Mouse (Mus musculus): ENCODE data around the gene Gm49325.

The Gm49325 gene

DNA sequence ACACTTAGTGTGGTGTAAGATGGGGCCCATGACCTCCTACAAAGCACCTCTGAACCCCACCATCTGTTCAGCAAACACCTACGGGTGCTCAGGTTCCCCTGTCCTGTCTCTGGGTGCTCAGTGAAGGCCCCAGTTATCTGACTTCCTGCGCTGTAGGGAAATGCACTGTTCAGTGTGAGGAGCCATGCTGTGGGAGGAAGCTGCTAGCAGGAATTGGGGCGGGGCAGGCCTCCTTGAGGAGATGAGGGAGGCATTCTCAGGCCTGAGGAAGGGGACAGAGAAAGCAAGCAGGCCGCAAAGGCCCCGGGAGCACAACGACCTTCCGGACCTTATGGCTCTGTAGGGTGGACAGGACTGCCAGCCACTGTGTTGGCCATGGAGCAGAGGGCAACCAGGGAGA, 16.9 kb upstream of the Gm49325 start:
- no peak for DNase-seq (ENCODE audit: low spot score)

DNA sequence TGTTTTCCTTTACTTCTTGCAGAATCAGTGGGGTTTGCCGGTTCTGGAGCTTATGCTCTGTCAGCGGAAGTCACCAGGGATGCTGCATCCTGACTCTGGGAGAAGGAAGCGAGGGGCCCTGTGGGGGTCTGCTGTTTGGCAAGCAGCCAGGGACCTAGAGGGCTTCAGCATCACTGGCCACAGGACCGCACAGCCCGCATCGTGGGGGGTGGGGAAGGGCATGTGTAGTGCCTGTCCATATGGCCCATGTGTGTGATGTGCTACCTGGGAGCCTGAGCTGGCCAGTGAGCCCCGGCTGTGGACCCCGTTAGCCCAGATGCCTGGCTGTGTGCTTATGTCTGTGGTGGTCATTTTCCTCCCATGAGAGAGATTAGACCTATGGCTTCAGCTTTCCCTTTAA, 16.2 kb upstream of the Gm49325 start:
- no peak for DNase-seq (ENCODE audit: low spot score)

DNA sequence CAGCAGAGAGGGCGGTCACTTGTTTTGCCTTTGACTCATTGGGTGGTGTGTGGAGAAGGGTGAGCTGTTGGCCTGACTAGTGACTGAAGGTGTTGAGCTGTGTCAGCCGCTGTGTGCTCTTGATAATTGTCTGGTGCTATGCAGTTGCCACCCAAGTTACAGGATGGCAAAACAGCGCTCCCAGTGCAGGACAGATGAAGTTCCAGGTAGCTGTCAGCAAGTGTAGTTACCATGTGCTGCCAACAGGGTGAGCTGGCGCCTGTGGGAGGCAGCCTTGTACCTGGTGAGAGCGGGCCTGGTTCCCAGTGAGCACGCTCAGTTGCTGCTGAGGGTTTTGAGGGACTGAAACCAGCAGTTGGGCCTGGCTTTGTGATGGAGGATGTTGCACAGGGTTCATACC, 15.2 kb upstream of the Gm49325 start:
- no peak for DNase-seq (ENCODE audit: low spot score)

DNA sequence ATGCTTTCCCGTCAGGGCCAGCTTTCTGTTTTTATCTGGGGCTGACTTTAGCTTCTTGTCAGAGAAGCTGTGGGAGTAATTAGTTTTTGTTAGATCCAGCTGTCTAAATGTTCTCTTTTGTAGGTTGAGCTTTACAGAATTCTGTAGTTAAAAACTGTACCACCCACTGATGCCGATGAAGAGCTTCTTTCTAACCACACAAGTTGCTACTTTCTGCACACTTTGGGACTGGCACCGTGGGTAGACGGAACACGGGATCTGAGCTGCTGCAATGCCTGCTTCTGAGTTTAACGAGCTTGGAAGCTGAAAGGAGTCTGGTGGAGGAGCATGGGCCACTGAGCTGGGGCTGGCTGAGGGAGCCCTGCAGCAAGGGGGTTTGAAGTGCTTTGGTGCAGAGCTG, 14.5 kb upstream of the Gm49325 start:
- no peak for DNase-seq (ENCODE audit: low spot score)

DNA sequence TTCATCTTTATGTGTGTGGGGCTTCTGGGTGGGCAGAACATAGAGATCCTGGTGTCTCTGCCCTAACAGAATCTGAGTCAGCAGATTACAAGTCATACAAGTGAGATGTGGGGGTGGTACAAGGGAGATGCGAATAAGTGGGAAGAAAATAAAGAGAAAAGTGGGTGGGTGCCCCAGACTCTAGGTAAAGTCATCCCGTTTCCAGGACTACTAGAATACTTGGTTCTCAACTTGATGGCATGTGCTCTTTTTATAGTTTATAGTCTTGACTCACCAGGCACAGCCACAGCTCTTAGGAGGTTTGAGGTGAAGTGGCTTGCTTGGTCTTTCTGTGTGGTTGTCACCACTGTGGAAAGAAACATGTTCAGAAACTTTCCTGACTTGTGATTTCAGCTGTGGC, 9.9 kb upstream of the Gm49325 start:
- no peak for DNase-seq (ENCODE audit: low spot score)

DNA sequence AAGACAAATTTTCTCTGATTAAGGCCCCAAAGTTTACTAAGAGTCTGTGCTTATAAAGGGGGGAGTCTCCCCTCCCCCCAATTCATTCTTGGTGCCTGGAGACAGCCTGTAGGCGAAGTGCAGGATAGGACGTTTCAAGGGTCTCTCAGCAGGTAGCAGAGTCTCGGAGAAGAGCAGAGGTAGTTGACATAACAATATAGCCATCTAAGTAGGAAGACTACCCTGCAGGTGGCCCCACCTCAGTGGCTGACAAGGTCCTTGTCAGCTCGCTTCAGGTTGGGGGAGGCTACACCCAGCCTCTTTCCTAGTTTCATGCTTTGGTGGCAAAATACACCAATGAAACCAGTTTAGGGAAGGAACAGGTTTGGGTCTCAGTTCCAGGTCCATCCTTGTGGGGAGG, 3.0 kb upstream of the Gm49325 start:
- DNase-seq (ENCODE audit: low spot score) = no peak

DNA sequence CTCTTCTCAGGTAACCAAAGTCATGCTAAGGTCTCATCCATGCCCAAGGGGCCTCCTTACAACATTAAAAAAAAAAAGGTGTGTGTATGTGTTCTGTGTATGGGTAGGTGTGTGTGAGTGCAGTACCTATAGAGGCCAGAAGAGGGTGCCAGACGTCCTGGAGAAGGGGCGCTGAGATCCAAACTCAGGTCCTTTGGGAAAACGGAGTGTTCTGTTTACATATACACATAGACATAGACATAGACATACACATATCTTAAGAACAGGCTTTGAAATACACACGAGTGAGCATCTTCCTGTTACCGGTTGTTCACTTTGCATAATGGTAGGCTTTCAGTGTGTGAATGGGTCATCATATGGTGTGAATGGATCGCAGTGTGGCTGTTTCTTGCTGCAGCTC, 1.9 kb upstream of the Gm49325 start:
- DNase-seq (ENCODE audit: low spot score) = no peak

DNA sequence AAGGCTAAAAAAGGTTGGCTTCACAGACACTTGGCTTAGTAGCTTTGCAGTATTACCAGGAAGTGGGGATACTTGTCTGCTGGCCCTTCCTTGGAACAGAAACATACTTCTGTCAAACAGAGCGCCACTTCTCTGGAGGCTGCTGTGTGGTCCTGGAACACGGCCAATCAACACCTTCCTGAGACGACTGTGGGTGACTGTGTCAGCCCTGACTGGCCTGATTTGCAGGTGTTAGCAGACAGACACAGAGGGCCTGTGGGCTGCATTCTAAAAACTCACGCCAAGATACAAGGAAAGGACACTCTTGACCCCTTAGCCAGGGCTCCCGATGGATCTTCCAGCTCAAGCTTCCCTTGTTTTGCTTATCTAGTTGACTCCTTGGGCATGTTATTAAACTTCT, 1.0 kb upstream of the Gm49325 start:
- DNase-seq (ENCODE audit: low spot score) = no peak

DNA sequence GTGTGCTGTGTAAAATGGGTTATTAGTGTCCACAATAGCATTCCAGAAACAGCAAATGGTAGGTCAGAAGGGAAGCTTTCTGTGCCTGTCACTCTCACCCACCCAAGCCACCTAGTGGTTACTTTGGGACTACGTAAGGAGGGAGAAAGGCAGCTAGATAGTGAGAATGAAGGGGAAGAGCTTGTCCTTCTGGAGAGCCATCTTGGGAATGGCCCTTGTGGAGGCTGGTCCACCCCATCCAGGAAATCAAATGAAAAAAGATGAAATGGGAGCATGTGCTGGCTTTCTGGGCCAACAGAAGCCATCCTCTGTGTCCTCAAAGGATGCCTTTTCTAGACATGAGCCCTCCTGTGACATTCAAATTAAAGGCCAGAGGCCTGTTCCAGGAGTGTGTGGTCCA, 629 bp upstream of the Gm49325 start:
- no peak for DNase-seq (ENCODE audit: low spot score)

DNA sequence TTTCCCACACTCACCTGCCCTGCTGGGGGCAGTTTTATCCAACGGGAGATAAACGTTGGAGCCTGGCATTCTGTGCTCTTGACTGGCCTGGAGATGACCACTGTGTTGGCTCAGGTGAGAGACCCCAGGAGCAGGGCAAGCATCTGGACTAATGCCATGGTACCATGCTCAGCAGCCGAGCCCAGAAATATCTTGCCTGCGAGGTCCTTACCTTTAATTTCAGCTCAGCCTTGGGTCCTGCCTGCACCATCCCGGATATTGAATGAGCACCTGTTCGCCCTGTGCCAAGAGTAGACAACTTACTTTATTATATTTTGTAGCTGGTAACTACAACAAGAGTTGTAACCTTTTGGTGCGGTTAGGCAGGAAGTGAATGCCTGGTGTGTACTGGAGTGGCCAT, 858 bp downstream of the Gm49325 start:
- DNase-seq (ENCODE audit: low spot score) = no peak

DNA sequence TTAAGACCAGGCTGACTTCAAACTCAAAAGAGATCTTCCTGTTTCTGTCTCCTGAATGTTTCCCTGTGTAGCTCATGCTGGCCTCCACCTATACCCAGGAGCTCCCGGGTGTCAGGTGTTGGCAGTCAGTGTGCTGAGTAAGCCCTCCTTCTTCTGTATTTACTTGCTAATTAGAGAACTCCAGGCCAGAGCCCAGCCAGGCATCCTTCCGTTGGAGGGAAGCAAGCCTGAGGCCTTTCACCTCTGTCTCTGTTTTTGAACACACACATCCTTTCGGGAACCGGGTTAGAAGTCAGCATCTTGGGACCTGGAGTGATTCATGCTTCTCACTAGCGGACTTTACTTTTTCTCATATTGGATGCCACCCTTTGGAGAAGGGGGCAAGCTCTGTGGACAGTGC, 1.4 kb downstream of the Gm49325 start:
- DNase-seq (ENCODE audit: low spot score) = no peak

DNA sequence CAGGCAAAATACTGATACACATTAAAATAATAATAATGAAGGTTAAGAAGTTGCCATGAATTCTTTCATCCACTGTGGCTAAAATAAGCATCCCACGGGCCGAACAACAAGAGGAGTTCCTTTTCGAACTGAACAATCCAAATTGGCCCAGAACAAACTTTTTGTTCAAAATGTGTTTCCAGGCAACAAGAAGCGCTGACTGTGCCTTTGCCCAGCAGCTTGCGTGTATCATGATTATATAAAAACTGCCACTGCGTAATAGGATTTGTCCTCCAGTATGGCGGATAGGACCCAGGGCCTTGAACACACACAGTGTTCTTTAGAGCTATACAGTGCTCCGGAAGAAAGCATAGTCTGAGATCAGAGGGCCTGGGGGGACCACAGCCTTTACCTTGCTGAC, 2.6 kb downstream of the Gm49325 start:
- no peak for DNase-seq (ENCODE audit: low spot score)

DNA sequence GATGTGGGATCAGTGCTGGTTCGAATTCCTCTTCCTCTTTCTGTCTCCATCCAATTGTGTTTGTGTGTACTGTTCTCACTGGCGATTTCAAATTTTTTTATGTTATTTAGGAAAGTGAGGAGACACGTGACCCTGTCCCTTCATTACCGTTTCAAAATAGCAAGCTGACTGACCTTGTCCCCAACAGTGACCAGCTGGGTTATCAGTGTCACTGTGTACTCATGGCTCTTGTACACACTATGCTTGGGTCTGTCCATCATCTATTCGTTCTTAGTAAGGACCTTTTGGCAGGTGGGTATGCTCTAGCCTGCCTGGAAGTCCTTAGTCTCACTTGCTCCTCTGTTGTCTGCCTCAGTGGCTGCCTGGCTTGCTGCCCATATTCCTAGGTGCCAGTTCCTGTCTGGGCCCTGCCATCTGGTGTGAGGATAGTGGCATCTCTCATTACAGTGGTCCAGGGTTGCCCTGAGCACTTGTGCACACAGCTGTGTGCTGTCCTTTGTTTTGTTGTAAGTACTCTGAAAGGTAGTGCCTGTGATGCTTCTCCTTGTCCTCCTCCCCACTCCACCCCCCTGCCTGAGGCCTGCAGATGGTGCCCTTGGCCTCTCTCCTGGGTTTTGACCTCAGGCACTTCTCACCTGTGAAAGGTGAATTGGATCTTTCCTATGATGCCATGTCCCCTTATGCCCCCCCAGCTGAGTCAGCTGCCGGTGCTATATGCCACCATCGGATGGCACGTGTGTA, 4.4 kb downstream of the Gm49325 start:
- no peak for DNase-seq (ENCODE audit: low spot score)

DNA sequence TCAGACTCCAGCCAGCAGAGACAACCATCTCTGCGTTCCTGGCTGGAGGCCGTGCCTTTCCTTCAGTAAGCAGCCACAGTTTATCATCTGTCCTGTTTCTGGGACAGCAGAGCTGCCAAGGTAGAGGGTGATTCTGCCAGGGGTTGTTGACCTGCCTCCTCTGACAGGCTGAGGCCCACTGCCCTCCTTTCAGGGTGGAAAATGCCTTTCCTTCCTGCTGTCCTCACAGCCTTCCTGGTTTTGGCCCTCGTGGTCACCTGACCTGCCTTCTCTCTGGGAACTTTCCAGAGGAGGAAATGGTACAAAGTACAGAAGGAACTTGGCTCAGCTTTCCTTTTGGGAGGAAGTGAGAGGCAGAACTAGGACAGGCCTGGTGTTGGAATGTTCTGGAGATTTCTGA, 7.4 kb downstream of the Gm49325 start:
- no peak for DNase-seq (ENCODE audit: low spot score)

DNA sequence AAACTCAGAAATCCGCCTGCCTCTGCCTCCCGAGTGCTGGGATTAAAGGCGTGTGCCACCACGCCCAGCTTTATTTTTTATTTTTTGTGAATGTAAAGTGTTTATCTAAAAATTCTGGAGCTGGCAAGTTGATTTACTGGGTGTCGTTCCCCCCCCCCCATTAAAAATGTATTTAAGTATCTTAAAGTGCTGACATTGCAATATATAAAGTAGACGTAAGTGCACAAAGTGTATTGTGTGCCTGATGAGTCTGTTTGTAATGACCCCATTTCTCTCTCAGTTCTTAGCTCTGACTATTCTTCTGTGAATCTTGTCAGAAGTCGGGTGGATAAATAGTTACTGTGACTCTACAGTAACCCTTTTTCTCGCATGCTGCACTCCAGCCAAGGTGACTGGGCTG, 9.7 kb downstream of the Gm49325 start:
- no peak for DNase-seq (ENCODE audit: low spot score)

DNA sequence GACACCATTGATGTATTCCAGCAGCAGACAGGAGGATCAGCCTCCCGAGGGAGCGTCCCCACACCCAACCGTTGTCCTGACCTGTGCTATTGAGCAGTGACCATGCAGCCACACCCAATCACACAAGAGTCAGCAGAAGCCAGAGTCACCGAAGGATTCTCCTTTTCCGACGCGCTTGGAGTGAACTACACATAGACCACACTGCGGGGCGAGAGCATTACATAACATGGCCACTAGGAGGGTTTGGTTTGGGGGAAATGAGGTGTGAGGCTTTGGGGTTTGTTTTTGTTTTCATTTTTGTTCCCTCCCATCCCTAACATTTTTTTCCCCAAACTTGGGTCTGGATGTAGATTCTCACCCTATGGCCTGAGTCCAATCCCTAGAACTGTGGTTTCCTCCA, 10.2 kb downstream of the Gm49325 start:
- no peak for DNase-seq (ENCODE audit: low spot score)

DNA sequence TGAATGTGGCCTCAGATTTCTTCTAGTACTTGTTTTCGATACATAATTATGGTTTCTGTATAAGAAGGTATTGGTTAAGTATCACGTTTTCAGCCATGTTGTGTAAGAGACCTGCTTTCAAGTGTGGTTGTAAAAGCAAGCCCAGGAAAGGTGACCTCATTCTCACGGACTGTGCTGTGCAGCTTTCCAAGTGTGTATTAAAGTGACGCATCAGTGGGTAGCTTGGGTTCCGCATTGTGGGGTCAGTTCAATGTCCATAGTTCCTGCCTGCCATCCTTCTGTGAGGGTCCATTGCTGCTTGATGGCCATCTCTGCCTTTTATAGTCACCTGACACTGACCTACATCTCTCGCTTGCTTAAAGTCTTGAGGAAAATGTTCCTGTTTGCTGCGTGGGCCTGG, 10.9 kb downstream of the Gm49325 start:
- DNase-seq (ENCODE audit: low spot score) = no peak

DNA sequence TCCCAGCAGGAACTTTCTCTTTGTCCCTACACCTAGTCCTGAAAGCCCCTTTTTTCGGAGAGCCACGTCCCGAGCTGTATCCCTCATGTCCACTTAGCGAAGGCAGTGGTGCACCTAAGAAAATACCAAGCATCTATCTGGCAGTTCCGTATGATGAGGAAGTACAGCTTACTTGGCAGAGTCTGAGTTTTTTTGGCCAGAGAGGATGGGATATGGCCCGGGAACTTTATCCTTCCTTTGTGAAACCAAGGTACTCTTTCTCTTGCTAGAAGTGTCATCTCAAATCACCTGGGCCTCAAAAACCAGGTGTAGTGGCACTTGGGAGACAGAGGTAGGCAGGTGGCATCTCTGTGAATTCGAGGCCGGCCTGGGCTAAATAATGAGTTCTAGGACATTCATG, 15.5 kb downstream of the Gm49325 start:
- DNase-seq (ENCODE audit: low spot score) = no peak

DNA sequence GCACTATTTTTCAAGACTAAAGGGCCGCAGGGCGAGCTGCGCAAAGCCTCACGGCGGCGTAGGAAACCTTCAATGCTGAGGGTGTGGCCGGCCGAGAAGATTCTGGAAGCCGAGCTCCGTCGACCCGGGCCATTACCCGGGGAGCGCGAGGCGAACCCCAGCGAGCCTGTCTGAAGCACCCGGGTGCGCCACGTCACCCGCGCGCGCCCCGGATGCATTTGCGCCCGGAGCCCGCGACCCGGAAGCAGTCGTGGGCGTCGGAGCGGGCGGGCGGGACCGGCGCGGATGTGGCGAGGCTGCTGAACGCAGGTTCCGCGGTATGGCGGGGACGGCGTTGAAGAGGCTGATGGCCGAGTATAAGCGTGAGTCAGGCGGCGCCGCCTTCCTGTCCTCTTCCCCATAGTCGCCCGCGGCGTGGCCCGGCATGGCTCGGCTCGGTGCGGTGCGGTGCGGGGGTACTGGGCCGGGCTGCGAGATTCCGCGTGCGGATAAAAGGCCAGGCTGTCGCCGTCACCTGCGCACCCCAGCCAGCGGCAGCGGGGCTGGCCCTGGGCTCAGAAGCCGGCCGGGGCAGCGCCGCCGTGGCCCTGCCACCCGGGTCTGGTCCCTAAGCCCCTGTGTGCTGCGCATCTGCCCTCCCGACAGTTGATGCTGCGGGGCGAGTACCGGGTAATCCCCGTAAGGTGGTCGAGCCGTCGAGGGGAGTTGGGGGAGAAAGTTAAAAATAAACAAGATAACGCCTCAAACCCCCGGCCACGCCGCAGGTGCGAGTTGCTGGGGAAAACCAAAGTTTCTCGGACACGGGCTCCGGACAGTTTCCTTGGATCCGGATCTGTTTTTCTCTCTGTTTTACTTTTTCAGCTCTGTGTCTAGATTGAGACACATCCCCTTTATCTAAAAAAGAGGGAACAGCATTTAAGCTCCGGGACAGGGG, 16.3 kb downstream of the Gm49325 start, which contains the start of gene Ube2g2:
Gene Ube2g2, plus strand, starts transcription at position 221 of the 934 bp plus-strand sequence.
- peak; percentile 95 for DNase-seq (ENCODE audit: low spot score)

DNA sequence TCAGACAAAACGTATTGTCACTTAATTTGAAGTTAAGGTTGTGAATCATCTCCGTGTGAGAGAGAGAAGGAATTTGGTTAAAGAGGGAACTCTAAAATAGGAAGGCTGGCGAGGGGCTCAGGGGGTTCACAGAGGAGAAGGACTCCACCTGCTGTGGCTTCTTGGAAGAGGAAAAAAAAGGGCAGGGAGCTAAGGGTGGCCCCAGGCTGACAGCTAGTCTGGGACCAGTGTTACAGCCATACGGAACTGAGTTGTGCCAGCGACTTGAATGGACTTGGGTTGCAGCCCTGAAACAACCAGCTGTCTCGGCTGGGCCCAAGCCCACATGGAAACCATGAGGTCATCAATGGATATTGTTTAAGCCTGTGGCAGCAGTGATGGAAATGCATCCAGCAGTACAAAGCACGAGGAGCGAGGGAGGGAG, 17.1 kb downstream of the Gm49325 start:
- no peak for DNase-seq (ENCODE audit: low spot score)

DNA sequence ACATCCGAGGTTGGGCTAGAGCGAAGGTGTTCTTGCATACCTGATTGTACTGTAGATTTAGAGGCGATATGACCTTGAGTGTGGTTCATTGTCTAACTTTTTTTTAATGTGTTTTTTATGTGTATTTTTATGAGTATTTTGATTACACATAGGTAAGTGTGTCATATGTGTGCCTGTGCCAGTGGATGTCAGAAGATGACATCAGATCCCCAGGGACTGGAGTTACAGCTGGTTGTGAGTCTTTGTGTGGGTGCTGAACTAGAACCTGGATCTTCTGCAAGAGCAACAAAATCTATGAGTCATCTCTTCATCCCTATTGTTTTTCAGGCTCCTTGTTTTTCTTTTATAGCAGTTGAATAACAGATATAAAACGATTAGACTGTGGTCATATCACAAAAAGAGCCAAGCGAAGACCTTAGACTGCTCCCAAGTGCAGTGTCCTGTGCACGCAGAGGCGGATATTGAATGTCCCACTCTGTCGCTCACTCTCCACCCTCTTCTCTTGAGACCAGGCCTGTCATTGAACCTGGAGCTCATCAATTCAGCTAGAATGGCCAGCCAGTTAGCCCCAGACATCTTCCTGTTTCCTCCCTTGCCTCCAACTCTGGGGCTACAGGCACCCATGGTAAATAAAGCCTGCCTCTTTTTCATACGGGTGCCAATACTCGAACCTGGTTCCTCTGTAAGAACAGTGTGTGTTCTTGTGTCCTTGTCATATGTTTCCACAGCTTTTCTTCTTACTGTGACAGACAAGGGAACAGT, 17.8 kb downstream of the Gm49325 start:
- DNase-seq (ENCODE audit: low spot score) = no peak

DNA sequence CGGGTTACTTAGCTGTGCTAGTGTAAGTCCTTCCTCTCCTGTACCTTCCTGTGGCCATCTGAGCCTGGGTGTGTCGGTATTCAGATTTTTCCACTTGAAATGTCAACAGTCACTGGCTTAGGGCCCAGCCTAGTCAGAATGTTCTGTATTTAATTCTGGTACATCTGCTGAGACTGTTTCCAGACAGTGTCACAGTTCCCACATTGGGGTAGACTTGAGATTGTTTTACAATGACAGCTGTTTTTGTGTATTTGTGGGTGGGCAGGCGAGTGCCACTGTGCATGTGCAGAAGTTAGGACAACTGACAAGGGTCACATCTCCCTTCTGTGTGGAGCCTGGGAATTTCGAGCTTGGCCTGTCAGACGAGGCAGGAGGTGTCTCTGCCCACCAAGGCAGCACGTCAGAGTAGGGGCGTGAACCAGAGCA, 18.6 kb downstream of the Gm49325 start:
- DNase-seq (ENCODE audit: low spot score) = no peak

DNA sequence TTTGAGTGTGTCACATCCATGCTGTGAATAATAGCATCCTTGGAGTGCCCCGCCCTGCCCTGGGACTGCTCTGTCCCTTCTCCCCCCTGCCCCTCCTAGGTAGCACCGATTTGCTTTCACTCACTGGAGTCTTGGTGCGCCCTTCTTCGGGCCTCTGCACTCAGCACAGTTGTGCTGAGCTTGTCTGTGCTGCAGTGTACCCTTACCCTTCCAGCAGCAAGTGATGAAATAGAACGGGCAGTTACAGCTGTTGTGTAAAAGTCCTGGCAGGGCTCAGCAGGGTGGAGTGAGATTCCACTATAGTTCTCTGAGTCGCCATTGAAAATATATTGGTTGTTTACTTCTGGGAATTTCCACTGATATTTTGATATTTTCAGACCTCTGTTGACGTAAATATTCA, 20.0 kb downstream of the Gm49325 start:
- no peak for DNase-seq (ENCODE audit: low spot score)
